Mouse (Mus musculus) left cerebral cortex, postnatal 36 days (tissue): ENCODE measurements at regions not wholly inside any gene's neighbourhood (a gene's known extent, or its start where the extent isn't known, plus 50 kb on each side); places are given as distances from the start of the nearest gene placed in this dataset.

Experiments
- DNase-seq, 2 experiments: peaks; one replicate each; pipeline ENCODE4 v3.0.0; 2021 to 2022; ENCODE audit warnings: low spot score in 2 of 2, mixed read lengths in 1 of 2
- intact Hi-C: fragments of 180-260 bp; cut with DNase I; formaldehyde crosslinking; loops from one replicate; pipeline ENCODE4 v1.15.1; 2025

DNA sequence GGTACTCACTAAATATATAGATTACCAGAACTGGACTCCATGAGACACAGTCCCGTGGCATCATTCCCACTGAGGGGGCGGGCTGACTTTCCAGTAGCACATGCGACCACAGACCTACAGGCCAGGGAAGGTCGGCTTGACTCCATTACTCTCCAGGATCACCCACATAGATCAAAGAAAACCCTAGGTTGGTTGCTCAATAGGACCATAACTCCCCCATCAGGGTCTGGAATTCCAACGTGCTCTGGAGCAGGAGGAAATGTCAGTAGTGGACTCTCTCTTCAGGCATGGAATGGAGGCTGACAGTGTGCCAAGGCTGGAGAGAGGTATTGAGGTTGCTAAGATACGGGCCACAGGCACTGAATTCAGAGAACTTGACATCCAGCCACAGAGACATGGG is 482.0 kb upstream of the Tbx3 start:
- DNase-seq, result no peak
- intact Hi-C loops, result no loop called here

DNA sequence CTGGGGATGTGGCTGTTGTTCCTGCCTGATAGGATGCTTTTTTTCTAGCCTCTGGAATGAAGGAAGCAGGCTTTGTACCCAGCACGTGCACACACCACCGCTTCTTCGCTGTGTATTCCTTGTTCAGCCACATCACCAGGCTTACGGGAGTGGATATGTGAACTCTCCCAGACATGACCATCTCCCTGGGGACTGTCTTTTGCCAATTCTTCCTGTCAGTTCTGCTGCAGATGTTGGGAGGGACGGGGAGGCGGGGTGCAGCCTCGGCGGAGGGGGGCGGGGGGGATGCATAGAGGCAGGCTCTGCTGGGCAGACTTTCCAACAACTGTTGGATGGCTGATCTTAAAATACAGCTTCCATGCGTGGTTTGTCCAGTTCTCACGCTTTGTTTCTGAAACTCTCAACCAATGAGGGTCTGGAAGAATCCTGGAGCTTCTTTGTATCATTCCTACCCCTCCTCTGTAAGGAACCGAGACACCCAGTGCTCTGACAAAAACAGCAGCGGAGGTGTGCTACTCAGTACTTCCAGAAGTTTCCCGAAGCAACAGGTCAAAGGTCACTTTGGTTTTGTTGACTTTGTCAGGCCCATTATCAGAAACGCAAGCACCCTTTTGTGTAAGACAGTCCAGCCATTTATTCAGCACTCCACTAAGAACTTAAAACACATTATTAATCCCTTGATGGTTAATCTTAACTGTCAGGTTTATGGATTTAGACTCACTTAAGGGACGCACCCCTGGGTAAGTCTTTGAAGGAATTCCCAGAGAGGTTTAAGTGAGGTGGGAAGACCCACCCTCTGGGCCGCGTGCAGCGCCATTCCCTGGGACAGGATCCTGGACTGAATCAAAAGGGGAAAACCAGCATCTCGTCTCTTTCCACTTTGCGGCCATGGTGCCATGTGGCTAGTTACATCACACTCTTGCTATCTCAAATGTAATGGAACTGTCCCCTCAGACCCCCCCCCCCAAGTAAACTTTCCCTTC is 476.5 kb upstream of the Tbx3 start:
- no peak for DNase-seq
- intact Hi-C loops, result no loop called here

DNA sequence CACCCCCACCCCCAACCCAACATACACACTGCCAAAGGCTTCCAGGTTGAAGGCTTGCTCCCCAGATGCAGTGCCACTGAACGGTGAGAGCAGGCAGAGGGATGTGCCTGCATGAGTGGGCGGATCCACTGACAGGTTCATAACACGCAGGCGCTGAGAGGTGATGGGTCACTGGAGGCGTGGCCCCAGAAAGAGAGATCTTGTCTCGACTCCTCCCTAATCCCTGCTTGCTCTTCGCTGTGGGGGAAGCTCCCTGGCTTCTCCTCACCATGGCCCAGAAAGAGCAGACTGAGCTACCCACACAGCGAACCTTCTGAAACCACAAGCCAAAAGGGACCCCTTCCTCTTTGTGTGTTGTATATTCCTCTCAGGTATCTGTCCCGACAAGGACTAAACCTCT is 470.6 kb upstream of the Tbx3 start:
- intact Hi-C loops, result no loop called here

DNA sequence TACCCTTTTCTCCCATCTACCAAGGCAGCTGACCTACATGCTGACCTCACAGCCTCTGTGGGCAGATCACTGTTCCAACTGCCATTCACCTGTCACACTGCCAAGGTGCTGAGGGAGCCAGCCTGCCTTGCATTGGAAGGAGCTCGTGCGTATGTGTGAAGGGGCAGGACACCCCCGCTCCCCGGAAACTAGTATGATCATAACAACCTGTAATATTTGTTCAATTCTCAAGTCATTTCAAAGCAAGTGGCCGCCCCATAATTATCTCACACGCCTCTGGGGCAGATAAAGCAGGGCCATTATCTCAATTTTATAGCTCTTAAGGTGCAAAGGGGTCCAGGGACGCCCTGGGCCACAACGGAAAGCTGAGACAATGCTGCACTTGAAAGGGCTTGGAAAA is 469.2 kb upstream of the Tbx3 start:
- intact Hi-C loops, result no loop called here

More for the DNA sequence above, 470.6 kb upstream of the Tbx3 start:
- DNase-seq, result no peak

DNA sequence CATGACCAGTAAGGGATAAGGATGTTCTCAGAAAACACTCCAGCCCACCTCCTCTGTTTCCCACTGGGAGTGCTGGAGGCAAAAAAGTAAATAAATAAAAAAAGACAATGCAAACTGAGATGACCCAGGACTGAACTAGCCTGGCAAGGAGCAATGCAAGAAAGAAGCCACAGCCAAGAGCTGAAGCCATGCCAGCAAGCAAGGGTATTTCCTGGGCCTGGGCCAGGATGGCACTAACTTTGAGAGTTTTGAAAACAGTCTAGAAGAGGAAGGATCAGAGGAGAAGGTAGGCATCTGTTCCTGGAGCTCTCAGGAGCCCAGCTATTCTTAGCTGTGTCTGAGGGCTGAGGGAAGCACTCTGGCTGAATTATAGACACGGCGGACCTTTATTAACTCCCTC is 465.7 kb upstream of the Tbx3 start:
- intact Hi-C loops, result no loop called here
- no peak for DNase-seq

More for the DNA sequence above, 469.2 kb upstream of the Tbx3 start:
- DNase-seq, result no peak

DNA sequence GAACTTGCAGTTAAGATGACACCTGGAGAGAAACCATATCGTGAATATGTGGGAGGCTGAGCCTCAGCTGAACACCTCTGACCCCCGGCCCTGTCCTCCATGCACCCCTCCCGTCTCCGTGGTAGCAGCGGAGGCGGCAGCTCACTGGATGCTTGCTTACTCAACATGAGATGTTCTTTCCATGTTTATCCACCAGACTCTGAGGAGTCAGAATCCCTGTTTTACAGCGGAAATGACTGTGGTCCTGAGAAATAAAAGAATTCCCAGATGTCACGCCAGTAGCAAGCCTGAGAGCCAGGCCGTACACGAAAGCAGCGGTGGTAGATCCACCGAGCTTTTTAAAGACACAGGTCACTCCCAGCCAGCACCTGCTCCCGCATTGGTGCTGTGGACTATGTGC is 462.4 kb upstream of the Tbx3 start:
- intact Hi-C loops, result no loop called here
- no peak for DNase-seq

DNA sequence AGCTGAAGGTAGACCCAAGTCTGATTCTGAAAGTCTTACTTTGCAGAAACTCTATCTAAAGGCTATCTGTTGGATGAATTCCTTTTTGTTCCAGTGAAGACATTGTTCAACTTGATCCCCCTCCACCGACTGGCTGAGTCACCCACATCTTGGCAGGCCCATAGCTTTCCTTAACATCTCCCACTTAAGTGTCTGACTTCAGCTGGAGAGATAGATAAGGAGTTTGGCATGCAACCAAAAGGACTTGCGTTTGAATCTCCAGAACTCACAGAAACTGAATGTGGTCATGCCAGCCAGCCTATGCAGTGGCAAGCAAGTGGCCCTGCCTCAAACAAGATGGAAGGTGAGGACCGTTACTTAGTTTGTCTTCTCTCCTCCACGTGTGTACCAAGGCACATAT is 457.3 kb upstream of the Tbx3 start:
- intact Hi-C loops, result no loop called here
- peak in 1 of 2 experiments; percentile 49 for DNase-seq

DNA sequence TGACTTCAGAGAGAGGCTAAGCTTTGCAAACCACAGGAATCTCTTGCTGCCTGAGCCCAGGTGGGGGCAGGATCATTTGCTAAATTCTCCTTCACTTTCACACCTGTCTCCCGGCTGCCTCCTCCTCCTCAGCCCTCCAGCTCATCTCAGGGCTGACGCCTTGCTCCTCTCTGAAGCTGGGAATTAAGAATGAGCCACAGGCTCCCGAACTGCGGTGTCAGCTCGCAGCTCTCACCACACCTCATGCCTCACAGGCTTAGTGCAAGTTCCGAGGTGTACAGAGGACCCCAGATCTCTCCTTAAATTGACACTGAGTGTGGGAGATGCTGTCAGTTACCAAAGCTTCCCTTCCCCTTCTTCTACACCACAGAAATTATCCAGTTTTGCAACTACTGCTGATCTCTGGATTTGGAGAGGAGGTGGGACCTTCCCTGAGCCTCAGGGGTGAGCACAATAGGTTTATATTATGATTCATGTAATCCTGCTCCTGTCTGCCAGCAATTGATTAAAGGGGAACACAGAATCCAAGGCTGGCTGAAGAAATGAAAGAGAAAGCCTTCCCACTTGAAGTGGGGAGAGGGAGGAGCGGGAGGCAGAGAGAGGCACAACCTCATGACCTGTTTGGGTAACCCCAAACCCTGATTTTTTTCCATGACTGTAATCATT is 456.6 kb upstream of the Tbx3 start:
- intact Hi-C loops, result no loop called here
- DNase-seq, result peak in 1 of 2 experiments; percentile 30

DNA sequence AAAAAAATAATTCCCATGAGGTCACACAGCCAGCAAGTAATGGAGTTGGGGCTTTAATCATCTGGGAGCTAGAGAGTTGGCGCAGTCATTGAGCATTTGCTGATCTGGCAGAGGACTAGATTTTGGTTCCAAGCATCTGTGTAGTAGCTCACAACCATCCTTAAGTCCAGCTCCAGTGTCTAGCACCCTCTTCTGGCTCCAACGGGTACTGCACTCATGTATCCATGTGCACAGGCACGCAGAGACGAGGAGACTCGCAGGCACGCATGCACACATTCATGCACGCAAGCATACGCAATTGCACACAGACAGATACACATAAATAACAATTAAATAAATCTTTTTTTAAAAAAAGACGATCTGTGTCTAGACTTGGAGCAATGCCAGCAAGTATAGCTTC is 455.5 kb upstream of the Tbx3 start:
- DNase-seq, result no peak
- intact Hi-C loops, result no loop called here

DNA sequence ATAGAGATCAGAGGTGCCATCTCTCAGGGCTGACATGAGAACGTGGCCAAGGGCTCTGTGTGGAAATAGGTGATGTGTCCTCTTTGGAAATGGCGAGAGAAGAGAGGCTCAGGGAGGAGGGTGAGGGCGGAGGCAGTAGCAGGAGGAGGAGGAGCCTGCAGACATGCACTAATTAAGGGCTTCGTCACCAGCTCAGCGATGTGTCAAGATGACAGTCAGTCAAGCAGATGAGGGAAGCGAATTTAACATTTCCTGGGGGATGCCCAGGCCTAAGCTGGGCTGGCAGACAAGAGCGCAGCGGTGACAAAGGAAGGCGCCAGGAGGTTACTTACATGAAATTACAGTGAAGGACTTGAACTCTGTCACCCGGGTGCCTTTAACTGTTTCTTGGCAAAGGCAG is 455.1 kb upstream of the Tbx3 start:
- intact Hi-C loops, result no loop called here
- DNase-seq, result no peak

DNA sequence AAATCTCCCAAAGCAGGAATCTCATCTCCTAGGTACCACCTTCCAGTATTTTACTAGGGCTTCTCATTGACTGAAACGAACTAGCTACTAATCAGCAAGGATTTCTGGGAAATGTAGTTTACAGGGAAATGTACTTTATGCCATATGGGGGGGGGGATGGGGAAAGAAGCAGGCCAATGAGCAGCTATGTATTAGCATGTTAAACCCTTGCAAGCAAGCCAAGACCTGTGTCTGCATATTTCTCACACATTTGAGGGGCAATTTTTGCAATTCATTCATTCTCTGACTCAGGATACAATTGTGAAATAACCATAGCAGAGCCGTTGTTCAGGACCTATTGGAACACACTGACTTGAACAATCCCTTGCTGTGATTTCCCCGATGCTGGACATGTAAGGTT is 454.3 kb upstream of the Tbx3 start:
- DNase-seq, result no peak
- intact Hi-C loops, result no loop called here

DNA sequence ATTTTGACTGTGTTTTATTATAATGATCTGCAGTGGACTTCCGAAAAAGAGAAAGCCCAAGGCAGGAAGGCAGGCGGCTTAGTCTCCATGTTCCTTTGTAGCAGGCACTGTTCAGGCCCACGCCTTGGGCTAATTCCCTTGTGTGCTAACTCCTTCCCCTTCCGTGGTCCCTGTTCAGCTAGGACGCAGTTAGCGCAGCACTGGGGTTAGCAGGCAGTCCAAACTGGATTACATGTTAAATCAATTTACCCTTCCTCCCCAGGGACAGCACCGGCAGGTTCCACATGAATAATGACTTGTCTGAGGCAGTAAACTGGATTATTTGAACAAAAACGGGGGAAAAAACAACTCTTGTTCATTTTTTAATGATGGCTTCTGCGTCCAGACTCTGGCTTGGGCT is 453.4 kb upstream of the Tbx3 start:
- DNase-seq, result no peak
- intact Hi-C loops, result no loop called here

DNA sequence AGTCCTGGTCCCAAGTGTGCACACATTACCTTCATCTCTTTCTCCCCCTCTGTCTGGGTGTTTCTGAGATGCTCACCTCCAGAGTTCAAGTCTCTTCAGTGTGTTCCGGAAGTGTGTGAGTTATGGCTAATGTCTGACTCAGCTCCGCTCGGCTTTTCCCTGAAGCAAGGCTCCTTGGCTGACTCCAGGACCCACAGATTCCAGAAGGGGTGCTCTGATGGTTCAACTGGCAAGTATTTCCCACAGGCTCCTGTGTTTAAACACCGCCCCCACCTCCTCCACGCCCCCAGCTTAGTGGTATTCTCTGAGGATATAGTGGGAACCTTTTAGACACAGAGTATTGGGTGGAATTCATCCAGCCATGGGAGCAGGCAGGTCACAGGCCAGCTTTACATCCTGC is 441.8 kb upstream of the Tbx3 start:
- intact Hi-C loops, result no loop called here
- no peak for DNase-seq

DNA sequence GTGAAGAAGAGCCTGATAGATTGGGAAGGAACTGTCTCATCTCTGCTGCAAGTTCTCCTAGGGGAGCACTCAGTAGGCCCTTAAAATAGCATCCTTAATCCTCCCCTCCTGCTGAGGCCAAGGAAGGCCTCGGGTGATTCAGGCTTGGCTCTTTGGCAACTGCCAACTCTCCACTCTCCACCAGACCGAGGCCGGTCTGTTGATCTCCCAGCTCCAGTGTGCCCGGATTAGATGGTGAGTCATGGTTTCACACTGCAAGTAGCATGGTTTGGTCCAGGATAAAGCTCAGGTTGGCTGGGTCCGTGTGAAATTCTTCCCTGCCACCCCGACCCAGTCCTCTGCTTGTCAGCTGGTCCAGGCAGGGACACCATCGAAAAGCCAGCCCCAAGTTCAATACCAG is 437.5 kb upstream of the Tbx3 start:
- intact Hi-C loops, result no loop called here
- DNase-seq, result no peak

DNA sequence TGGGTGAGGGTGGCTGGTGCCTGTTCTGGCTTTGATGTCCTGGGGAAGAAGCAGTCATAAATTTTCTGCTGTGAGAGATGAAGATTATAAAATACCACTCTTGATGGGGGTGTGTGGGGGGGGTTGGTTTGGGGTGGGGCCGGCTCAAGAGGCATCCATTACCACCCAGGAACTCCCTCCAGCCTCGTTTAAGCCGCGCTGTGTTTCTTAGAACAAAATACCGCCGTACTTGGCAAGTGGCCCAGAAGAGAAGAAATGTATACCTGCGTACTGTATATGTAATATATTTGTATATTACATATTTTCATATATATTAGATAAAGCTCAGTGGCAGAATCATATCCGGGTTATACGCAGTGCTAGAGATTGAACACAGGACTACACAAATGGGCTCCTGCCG is 434.6 kb upstream of the Tbx3 start:
- DNase-seq, result no peak
- intact Hi-C loops, result no loop called here

DNA sequence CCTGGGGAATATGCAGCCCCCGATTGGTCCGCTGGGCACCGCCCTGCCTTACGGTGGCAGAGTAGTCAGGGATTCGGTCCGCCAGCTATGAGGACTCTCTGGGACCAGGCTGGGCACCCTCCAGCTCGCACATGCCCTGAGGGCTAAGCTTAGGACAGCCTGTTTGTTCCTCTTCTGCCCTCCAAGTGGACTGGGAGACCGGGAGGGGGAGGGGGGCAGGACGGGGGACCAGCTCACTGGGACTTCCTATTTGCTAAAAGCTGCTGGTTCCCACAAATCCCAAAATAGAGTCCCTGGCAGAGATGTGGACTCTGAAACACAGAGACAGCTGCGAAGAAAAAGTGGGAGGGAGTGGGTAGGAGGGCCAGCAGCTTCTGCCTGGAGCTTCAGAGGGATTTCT is 423.6 kb upstream of the Tbx3 start:
- intact Hi-C loops, result no loop called here
- peak; percentile 58 to 73 for DNase-seq

DNA sequence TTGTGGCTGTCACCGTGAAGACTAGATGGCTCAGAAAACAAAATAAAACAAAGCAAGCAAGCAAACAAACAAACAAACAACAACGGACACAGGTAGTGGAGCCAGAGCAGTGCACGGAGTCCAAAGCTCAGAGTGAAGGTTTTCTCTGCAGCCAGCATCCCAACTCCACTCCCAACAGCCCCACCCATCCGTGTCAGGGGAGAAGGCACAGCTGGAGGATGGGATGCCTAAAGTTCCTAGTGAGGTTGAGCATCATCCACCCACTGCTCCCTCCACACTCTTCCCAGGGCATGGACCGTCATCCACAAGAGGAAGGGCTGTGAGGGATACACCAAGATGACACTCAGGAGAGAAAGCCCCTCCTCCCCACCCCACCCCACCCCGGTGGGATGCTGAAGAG is 421.8 kb upstream of the Tbx3 start:
- no peak for DNase-seq
- intact Hi-C loops, result no loop called here

DNA sequence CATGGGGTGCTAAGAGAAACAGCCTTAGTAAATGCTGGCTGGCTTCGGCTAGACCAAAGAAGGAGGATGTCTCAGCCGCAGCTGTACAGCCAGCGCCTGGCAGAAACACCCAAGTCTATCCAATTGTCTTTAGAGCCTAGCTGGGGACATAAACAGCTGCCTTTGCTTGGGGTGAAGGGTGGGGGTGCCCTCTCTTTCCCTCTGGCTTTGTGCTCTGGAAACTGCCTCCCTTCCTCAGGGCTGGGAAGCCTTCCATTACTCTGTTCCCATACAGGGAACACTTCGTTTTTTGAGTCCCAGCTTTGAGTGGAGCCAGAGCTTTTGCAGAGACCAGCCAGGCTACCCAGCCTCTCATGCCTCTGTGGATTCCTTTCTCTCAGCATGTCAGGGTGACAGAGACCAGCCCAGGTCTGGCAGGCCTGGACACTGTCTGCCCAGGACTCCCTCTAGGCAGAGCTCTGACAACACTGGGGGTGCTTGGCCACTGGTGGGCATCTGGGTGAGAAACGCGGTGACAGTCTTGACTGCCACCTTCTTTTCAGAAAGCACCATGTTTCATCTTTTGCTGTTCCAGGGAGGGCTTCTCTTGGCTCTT is 421.2 kb upstream of the Tbx3 start:
- intact Hi-C loops, result no loop called here
- DNase-seq, result no peak

DNA sequence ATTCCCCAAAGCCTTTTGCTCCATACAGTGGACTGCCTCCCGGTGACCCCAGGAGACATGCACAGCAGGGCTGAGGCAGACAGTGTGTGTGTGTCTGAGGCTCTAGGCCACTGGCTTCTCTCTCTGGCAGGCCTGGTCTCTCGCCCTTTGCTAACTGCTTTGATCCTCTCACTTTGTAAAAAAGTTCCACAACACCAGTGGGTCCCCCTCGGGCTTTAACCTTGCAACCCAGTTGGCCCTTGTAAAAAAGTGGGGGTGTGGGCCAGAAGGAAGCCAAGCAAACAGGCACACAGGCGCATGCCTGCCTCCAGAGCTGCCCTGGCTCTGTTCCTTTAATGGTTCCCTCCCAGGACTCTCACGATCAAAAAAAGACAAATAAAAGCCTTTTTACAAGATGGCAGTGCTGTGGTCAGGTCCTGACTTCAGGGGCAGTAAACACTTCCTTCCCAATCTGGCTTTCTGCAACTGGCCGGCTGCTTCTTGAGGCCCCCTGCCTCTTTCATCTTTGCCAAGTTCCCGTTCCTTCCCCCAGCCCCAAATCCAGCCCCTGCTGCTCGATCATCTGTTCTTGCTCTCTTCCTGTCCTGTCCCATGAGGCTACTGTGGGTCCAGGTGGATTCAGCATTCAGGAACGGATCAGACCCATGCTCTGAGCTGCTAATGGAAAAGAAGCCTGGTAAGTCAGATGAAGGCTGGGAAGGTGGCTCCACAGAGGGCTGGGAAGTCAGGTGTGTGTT is 419.0 kb upstream of the Tbx3 start:
- intact Hi-C loops, result no loop called here
- DNase-seq, result no peak
